Mouse (Mus musculus): Measurements from ENCODE around the gene Nop9. TPM values are rescaled to one million over a fixed set of nuclear protein-coding genes. Genes with fewer than 3 reads are reported as not detected.

Nop9 gene
- polyA plus RNA-seq, 1 experiment from 2014 or later = 31.9 TPM

DNA sequence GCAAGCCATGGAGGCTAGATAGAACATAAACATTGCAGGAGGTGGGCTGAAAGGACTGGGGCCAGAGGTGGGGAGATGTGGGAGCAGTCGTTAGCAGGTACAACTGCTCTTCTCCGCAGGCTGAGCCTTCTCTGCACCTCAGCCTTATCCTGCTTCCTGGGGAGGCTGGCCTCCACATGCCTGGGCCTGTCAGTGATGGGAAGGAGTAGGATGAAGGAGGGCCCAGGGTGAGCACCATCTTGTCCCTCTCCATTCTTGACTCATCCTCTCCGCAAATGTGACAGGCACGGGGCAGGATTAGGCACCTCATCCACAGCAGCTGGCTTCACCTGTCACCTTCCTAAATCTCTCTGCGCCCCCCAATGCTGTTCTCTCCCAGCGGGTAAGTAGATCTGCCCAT lies 15.7 kb downstream of the Nop9 start, which contains the start of gene Ltb4r2:
Gene Ltb4r2, plus strand, starts transcription at position 266 of the 400 bp plus-strand sequence.
- peaks cover 30% of the 10 kb centered on the region for H3K4me1 ChIP-seq
- H3K36me3 ChIP-seq = peaks cover 3% of the 10 kb centered on the region; the same call in 1 of the 2 replicates
- H3K4me3 ChIP-seq = peak within 1 kb of the TSS; percentile 59
- WGBS = 67% methylated on average over 6 of the region's 6 CpGs
- peak within 1 kb of the TSS; percentile 79 for H3K27ac ChIP-seq
- peak within 1 kb of the TSS; percentile 96 for H3K4me2 ChIP-seq
- ATAC-seq (ENCODE audit: insufficient number of reproducible peaks, low FRiP score, low TSS enrichment, low read depth) = no peak
- H3K27me3 ChIP-seq = peaks cover 27% of the 10 kb centered on the region
- peak within 1 kb of the TSS; percentile 74 for H3K9ac ChIP-seq
- no peaks in the 10 kb centered on the region for H3K9me3 ChIP-seq

- no peaks in the 10 kb centered on the region for H3K36me3 ChIP-seq
- H3K4me2 ChIP-seq = peak overlapping the region; percentile 96
- WGBS = under 1% methylated on average over 77 of the region's 77 CpGs
- ATAC-seq (ENCODE audit: insufficient number of reproducible peaks, low FRiP score, low TSS enrichment, low read depth) = peak; percentile 59
- peak overlapping the region; percentile 59 for H3K4me3 ChIP-seq
- H3K9ac ChIP-seq = peak overlapping the region; percentile 74
- H3K9me3 ChIP-seq = no peaks in the 10 kb centered on the region
- H3K4me1 ChIP-seq = peaks cover 31% of the 10 kb centered on the region
- peak overlapping the region; percentile 79 for H3K27ac ChIP-seq
- peaks cover 36% of the 10 kb centered on the region for H3K27me3 ChIP-seq
Measured at GRCm38 (mm10) chr14:55762001-55762821, 16.7 kb downstream of the Nop9 start.

GRCm38 (mm10) chr14:55763166-55763565 lies 17.7 kb downstream of the Nop9 start:
- Histone ChIP-seq H3K9ac (no peak overlapping the region), H3K27me3 (peaks cover 43% of the 10 kb centered on the region), H3K4me2 (peak overlapping the region; percentile 96), H3K4me1 (peaks cover 40% of the 10 kb centered on the region), H3K9me3 (no peaks in the 10 kb centered on the region), H3K27ac (peak overlapping the region; percentile 79; the same call in 1 of the 2 replicates), H3K4me3 (no peak overlapping the region), H3K36me3 (no peaks in the 10 kb centered on the region)
- ATAC-seq (ENCODE audit: insufficient number of reproducible peaks, low FRiP score, low TSS enrichment, low read depth) = no peak
- WGBS = 52% methylated on average over 7 of the region's 7 CpGs

- Histone ChIP-seq H3K4me1 (peaks cover 37% of the 10 kb centered on the region), H3K27ac (no peak within 1 kb of the TSS), H3K9me3 (no peaks in the 10 kb centered on the region), H3K27me3 (peaks cover 47% of the 10 kb centered on the region), H3K9ac (no peak within 1 kb of the TSS), H3K4me2 (no peak within 1 kb of the TSS), H3K36me3 (no peaks in the 10 kb centered on the region), H3K4me3 (no peak within 1 kb of the TSS)
- ATAC-seq (ENCODE audit: insufficient number of reproducible peaks, low FRiP score, low TSS enrichment, low read depth) = no peak
- 67% methylated on average over 4 of the region's 4 CpGs for WGBS
Measured at GRCm38 (mm10) chr14:55765696-55766095, 20.2 kb downstream of the Nop9 start, which contains the start of gene Ltb4r1. Gene Ltb4r1, plus strand, starts transcription at chr14:55765962.

DNA sequence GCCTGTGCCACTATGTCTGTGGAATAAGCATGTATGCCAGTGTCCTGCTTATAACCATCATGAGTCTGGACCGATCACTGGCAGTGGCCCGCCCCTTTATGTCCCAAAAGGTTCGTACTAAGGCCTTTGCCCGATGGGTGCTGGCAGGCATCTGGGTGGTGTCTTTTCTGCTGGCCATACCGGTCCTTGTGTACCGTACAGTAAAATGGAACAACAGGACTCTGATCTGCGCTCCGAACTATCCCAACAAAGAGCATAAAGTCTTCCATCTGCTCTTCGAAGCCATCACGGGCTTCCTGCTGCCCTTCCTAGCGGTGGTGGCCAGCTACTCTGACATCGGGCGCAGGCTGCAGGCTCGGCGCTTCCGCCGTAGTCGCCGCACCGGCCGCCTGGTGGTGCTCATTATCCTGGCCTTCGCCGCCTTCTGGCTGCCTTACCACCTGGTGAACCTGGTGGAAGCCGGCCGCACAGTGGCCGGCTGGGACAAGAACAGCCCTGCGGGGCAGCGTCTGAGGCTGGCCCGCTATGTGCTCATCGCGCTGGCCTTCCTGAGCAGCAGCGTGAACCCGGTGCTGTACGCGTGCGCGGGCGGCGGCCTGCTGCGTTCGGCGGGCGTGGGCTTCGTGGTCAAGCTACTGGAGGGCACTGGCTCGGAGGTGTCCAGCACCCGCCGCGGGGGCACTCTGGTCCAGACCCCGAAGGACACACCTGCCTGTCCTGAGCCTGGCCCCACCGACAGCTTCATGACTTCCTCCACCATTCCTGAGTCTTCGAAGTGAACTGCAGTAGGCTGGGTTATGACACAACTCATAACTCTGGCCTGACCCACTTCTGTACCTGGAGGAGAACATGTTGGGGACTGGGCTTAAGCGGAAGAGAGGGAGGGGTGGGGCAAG lies 22.3 kb downstream of the Nop9 start:
- Histone ChIP-seq H3K4me2 (peak overlapping the region; percentile 86), H3K36me3 (0 out of 2 replicates have a peak, but pooled peaks cover 2% of the 10 kb centered on the region), H3K9me3 (no peaks in the 10 kb centered on the region), H3K4me1 (peaks cover 18% of the 10 kb centered on the region), H3K27me3 (peaks cover 36% of the 10 kb centered on the region), H3K9ac (peak overlapping the region; percentile 60), H3K27ac (no peak overlapping the region), H3K4me3 (peak overlapping the region; percentile 40)
- WGBS = 10% methylated on average over 52 of the region's 52 CpGs
- no peak; the same call in 1 of the 2 replicates for ATAC-seq (ENCODE audit: insufficient number of reproducible peaks, low FRiP score, low TSS enrichment, low read depth)

- Histone ChIP-seq H3K36me3 (0 out of 2 replicates have a peak, but pooled peaks cover 5% of the 10 kb centered on the region), H3K27ac (no peak overlapping the region)
Measured at GRCm38 (mm10) chr14:55768555-55768954, 23.1 kb downstream of the Nop9 start.

DNA sequence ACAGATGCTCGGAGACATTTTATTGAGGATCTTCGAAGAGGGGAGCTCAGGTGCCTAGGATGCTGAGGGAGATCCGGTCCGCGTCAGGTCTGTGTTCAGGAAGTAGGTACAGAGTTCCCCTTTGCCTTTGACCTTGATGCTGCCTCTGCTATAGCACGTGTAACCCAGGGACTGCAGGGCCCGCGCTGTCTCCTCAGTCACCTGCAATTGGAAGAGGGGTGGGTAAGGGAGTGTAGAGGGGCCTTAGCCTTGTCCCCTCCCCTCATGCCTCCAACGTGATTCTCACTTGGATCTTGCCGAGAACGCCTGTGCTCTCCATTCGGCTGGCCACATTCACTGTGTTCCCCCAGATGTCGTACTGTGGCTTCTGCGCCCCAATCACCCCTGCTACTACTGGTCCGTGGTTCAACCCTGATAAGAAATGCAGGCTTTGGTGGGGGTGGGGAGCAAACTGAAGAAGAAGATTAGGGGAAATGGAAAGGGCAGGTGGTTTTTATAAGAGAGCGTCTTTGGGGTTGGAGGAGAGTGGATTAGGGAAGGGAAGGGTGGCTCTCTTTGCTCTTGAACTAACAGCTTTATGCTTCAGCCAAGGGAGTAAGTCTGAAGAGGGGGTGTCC lies 23.7 kb downstream of the Nop9 start:
- ATAC-seq (ENCODE audit: insufficient number of reproducible peaks, low FRiP score, low TSS enrichment, low read depth) = no peak
- Histone ChIP-seq H3K27me3 (peaks cover 33% of the 10 kb centered on the region), H3K9me3 (no peaks in the 10 kb centered on the region), H3K9ac (no peak overlapping the region), H3K4me1 (peaks cover 13% of the 10 kb centered on the region), H3K4me3 (no peak overlapping the region), H3K36me3 (peaks cover 11% of the 10 kb centered on the region; the same call in 1 of the 2 replicates), H3K4me2 (no peak overlapping the region), H3K27ac (no peak overlapping the region)
- 73% methylated on average over 16 of the region's 16 CpGs for WGBS

More at GRCm38 (mm10) chr14:55768555-55768954, 23.1 kb downstream of the Nop9 start:
- Histone ChIP-seq H3K4me3 (no peak overlapping the region), H3K27me3 (peaks cover 36% of the 10 kb centered on the region), H3K9ac (no peak overlapping the region), H3K4me1 (peaks cover 13% of the 10 kb centered on the region), H3K9me3 (no peaks in the 10 kb centered on the region), H3K4me2 (no peak overlapping the region)
- ATAC-seq (ENCODE audit: insufficient number of reproducible peaks, low FRiP score, low TSS enrichment, low read depth) = no peak
- WGBS = 82% methylated on average over 6 of the region's 6 CpGs

DNA sequence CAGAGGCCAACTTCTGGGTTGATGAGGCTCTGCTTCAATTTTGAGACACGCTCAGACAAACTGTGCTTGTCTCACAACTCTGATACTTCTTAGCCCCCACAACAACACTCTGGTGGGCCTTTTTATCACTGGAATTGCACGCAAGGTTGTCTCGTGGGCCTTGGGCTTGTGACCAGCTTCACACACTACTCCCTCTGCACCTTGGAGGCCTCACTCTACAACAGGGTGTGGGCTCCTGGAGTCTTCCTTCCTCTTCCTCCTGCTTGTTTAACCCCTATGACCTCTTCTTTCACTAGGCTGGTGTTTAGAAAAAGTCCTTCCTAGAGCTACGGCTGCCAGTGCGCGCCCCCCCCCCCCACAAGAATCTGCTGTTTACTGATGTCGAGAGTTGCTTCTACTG lies 31.2 kb downstream of the Nop9 start:
- ATAC-seq (ENCODE audit: insufficient number of reproducible peaks, low FRiP score, low TSS enrichment, low read depth) = no peak
- 68% methylated on average over 7 of the region's 7 CpGs for WGBS
- Histone ChIP-seq H3K27ac (no peak overlapping the region), H3K9me3 (no peaks in the 10 kb centered on the region), H3K4me1 (peaks cover 11% of the 10 kb centered on the region), H3K36me3 (peaks cover 33% of the 10 kb centered on the region; the same call in 1 of the 2 replicates), H3K4me2 (no peak overlapping the region), H3K9ac (no peak overlapping the region), H3K27me3 (0 out of 2 replicates have a peak, but pooled peaks cover 3% of the 10 kb centered on the region), H3K4me3 (no peak overlapping the region)

- ATAC-seq (ENCODE audit: insufficient number of reproducible peaks, low FRiP score, low TSS enrichment, low read depth) = no peak
- Histone ChIP-seq H3K27ac (no peak overlapping the region), H3K36me3 (peaks cover 32% of the 10 kb centered on the region; the same call in 1 of the 2 replicates), H3K9ac (no peak overlapping the region), H3K4me2 (no peak overlapping the region), H3K9me3 (no peaks in the 10 kb centered on the region), H3K4me3 (no peak overlapping the region), H3K27me3 (0 out of 2 replicates have a peak, but pooled peaks cover 5% of the 10 kb centered on the region), H3K4me1 (peaks cover 15% of the 10 kb centered on the region)
- 49% methylated on average over 3 of the region's 3 CpGs for WGBS
Measured at GRCm38 (mm10) chr14:55777176-55777575, 31.7 kb downstream of the Nop9 start.

DNA sequence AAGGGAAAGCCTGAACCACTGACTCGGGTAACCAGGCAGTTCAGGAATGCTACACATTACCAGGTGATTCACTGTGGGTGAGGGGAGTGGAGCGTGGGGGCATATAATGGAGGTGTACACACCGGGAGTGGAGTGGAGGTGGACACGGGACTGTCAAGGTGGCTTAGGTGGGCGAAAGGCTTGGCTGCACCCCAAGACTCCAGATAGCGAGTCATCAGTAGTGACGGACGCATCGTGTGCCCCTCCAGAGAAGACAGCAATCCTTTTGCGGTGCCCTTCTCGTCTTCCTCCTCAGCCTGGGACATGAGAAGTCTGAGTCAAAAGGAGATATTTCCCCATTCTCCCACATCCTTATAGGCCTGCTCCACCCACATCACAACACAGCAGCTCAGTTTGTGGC lies 32.3 kb downstream of the Nop9 start:
- H3K4me1 ChIP-seq = peaks cover 21% of the 10 kb centered on the region
- peaks cover 32% of the 10 kb centered on the region; the same call in 1 of the 2 replicates for H3K36me3 ChIP-seq
- 0 out of 2 replicates have a peak, but pooled peaks cover 5% of the 10 kb centered on the region for H3K27me3 ChIP-seq
- H3K27ac ChIP-seq = no peak overlapping the region
- no peak overlapping the region for H3K4me3 ChIP-seq
- no peak for ATAC-seq (ENCODE audit: insufficient number of reproducible peaks, low FRiP score, low TSS enrichment, low read depth)
- WGBS = 85% methylated on average over 11 of the region's 11 CpGs
- no peak overlapping the region for H3K9ac ChIP-seq
- H3K9me3 ChIP-seq = no peaks in the 10 kb centered on the region
- H3K4me2 ChIP-seq = no peak overlapping the region

DNA sequence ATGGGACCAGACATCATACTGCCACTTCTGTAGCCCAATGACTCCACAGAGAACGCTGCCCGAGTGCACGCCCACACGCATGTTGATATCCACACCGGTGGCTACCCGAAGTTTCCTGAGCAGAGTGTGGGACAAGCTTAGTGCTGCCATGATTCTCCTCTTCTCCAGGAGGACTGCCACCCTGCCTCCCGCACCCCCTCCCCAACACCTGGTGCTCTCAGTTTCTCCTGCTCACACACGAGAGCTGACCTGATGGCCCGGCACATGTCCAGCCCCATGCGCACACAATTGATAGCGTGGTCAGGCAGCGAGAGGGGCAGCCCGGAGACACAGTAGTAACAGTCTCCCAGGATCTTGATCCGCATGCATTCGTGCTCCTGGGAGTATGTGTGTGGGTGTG lies 33.2 kb downstream of the Nop9 start:
- Histone ChIP-seq H3K9me3 (no peaks in the 10 kb centered on the region), H3K9ac (no peak overlapping the region), H3K36me3 (peaks cover 27% of the 10 kb centered on the region; the same call in 1 of the 2 replicates), H3K27me3 (0 out of 2 replicates have a peak, but pooled peaks cover 5% of the 10 kb centered on the region), H3K27ac (no peak overlapping the region), H3K4me1 (peaks cover 28% of the 10 kb centered on the region), H3K4me3 (no peak overlapping the region), H3K4me2 (no peak overlapping the region)
- ATAC-seq (ENCODE audit: insufficient number of reproducible peaks, low FRiP score, low TSS enrichment, low read depth) = no peak
- 90% methylated on average over 15 of the region's 15 CpGs for WGBS
